Mouse (Mus musculus): Measurements from ENCODE around the gene Creld1. TPM values are rescaled to one million over a fixed set of nuclear protein-coding genes. Genes with fewer than 3 reads are reported as not detected.

Creld1 gene
- polyA plus RNA-seq, 1 experiment from 2014 or later, result 21.9 TPM

DNA sequence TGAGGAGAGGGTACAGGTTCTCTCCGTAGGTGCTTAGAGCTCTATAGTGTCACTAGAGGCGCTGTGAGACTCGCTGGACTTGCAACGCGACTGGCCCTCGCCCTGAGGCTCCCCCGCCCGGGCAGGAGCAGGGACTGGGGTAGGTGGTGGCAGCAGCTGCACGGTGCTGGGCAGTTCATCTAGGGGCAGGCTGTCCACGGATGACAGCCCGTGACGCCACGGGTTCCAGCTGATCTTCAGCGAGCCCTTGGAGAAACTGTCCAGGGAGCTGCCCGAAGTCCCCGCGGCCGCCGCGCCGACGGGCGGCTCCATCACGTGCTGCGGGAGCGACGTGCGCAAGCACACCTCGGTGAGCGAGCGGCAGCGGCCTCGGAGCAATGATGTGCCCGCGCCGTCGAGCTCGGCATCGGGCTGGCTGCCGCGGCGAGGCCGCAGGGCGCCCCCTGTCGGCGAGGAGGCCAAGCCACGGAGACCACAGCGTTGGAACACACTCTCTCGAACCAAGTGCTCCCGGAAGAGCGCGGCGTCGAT is 11.2 kb downstream of the Creld1 start:
- WGBS, result 1% methylated on average over 54 of the region's 54 CpGs
- peak; percentile 90 for ATAC-seq

DNA sequence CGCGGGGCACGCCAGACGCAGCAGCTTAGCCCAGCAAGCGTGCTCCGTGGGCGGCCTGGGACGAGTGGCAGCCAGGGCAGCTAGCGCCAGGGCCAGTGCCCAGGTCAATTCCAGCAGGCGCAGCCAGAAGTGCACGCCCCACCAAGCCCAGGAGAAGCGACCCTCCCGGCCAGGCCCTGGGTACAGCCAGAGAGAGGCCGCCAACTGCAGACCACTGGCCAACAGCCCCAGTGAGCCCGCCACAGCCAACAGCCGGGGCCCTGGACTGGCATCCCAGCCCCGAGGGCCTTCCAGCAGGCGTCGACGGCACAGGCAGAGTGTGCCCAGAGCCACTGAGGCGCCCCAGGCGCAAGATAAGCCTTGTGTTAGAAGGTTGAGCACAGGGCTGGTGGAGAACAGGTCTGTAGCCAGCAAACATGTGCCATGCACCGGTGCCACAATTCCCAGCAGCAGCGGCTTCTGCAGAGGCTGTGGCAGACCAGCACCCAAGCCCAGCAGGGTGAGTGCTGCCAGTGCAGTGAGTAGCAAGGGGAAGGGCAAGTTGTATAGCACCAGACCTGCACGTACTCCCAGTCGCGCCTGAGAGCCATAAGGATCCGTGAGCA is 12.1 kb downstream of the Creld1 start:
- WGBS, result 35% methylated on average over 28 of the region's 28 CpGs
- H3K27ac ChIP-seq, result no peak overlapping the region
- H3K4me3 ChIP-seq (replicated peaks), result peak overlapping the region; percentile 44
- H3K4me1 ChIP-seq (replicated peaks), result peaks cover 6% of the 10 kb centered on the region
- H3K27me3 ChIP-seq (replicated peaks), result peaks cover 23% of the 10 kb centered on the region
- no peaks in the 10 kb centered on the region for H3K9me3 ChIP-seq
- peak; percentile 18 for ATAC-seq
- peaks cover 3% of the 10 kb centered on the region; the same call in 1 of the 2 replicates for H3K36me3 ChIP-seq
- H3K4me2 ChIP-seq (replicated peaks), result peak overlapping the region; percentile 86
- peak overlapping the region; percentile 47; the same call in 1 of the 2 replicates for H3K9ac ChIP-seq

More for the DNA sequence above, 11.2 kb downstream of the Creld1 start:
- no peak overlapping the region for H3K27ac ChIP-seq
- peak overlapping the region; percentile 44 for H3K4me3 ChIP-seq (replicated peaks)
- peaks cover 9% of the 10 kb centered on the region; the same call in 1 of the 2 replicates for H3K36me3 ChIP-seq
- peaks cover 22% of the 10 kb centered on the region for H3K27me3 ChIP-seq (replicated peaks)
- peak overlapping the region; percentile 86 for H3K4me2 ChIP-seq (replicated peaks)
- no peaks in the 10 kb centered on the region for H3K9me3 ChIP-seq
- peaks cover 6% of the 10 kb centered on the region for H3K4me1 ChIP-seq (replicated peaks)
- H3K9ac ChIP-seq, result peak overlapping the region; percentile 47

DNA sequence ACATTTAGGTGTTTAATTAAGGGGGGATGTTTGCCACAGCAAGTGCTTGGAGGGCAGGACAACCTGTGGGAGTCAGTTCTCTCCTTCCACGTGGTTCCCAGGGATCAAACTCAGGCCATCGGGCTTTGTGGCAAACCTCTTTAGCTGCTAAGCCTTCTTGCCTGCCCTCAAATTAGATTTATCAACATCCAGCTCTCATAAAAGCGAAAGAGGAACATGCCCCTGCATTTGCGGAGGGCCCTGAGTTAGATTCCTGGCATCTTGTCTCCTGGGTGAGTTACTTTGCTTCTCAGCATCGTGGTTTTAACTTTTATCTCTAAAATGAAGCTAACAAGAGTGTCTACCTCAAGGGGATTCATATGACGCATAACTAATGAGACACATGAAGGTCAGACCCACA is 16.2 kb downstream of the Creld1 start:
- H3K4me2 ChIP-seq (replicated peaks), result no peak overlapping the region
- 77% methylated on average over 6 of the region's 6 CpGs for WGBS
- H3K27ac ChIP-seq, result no peak overlapping the region
- H3K9me3 ChIP-seq, result no peaks in the 10 kb centered on the region
- no peak overlapping the region for H3K4me3 ChIP-seq (replicated peaks)
- H3K9ac ChIP-seq, result no peak overlapping the region
- H3K36me3 ChIP-seq, result no peaks in the 10 kb centered on the region
- no peak for ATAC-seq
- peaks cover 42% of the 10 kb centered on the region for H3K27me3 ChIP-seq (replicated peaks)
- peaks cover 12% of the 10 kb centered on the region for H3K4me1 ChIP-seq (replicated peaks)

DNA sequence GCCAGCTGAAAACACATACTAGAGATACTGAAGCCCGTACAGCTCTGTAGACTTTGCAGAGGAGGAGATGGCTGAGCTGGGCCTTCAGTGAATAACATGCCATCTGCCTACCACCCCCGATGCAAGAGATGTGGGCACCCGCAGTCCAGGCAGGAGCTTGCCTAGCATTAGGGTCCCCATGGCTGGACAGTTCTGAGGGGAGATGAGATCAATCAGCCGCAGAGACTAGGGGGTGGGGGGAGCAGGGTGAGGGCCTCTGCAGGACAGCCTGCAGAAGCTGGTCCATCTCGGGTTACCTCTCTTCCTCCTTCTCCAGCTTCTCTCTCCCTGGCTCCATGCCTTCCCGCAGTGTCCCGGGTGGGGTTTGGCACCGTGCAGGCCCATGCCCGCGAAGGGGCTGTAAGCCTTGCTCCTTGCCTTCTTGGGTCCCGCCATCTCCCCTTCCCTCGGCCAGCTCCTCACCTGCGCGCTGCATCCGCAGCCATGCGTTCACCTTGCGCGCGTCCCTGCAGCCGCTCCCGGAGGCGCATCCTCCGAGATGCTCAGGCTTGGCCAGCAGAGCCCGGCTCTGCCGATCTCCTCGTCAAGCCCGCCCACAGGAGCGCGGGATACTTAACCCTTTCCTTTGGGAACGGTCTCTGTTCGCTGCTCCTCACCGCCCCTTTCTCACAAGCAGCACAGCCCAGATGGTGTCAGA is 18.4 kb downstream of the Creld1 start, which contains the start of gene Prrt3:
Gene Prrt3, minus strand, starts transcription at position 544 of the 697 bp plus-strand sequence.
- H3K4me2 ChIP-seq (replicated peaks), result peak within 1 kb of the TSS; percentile 71
- peaks cover 27% of the 10 kb centered on the region for H3K27me3 ChIP-seq (replicated peaks)
- 0 out of 2 replicates have a peak, but pooled peaks have one; percentile 39 for ATAC-seq
- H3K36me3 ChIP-seq, result no peaks in the 10 kb centered on the region
- WGBS, result 4% methylated on average over 32 of the region's 32 CpGs
- peak within 1 kb of the TSS; percentile 32; the same call in 1 of the 2 replicates for H3K9ac ChIP-seq
- H3K4me3 ChIP-seq (replicated peaks), result peak within 1 kb of the TSS; percentile 37
- no peaks in the 10 kb centered on the region for H3K9me3 ChIP-seq
- peaks cover 6% of the 10 kb centered on the region for H3K4me1 ChIP-seq (replicated peaks)
- no peak within 1 kb of the TSS for H3K27ac ChIP-seq

DNA sequence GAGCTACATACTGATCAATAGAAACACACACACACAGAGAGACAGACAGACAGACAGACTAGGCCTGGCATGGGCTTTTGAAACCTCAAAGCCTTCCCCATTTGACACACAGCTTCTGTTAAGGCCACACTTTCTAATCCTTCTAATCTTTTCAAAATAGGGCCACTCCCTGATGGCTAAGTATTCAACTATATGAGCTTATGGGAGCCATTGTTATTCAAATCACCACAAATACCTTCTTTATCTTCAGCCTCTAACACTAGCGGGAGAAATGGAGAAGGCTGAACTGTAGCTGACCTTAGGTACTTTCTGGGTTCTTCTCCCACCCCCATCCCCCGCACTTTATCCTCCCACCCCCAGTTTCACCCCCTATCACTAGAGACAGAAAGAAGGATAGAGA is 19.7 kb downstream of the Creld1 start:
- ATAC-seq, result no peak

DNA sequence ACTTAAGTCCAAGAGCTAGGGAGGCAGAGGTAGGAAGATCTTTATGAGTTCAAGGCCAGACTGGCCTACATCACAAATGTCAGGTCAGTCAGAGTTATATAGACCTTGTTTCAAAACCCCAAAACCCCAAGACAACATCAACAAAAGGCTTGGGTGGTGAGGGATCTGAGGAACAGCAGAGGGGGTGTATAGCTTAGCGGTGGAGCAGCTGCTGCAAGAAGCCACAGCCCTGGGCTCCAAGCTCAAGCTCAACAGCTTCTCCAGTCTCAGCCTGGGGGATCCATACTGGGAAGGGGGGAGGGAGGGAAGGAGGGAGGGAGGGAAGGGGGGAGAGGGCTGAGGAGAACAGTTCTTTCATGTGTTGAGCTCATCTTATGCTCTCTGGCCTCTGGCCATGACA is 22.6 kb downstream of the Creld1 start:
- ATAC-seq, result no peak
- H3K4me3 ChIP-seq (replicated peaks), result no peak overlapping the region
- H3K27me3 ChIP-seq (replicated peaks), result peaks cover 13% of the 10 kb centered on the region

More for the DNA sequence above, 19.7 kb downstream of the Creld1 start:
- peaks cover 19% of the 10 kb centered on the region for H3K27me3 ChIP-seq (replicated peaks)
- peaks cover 6% of the 10 kb centered on the region for H3K4me1 ChIP-seq (replicated peaks)
- no peaks in the 10 kb centered on the region for H3K9me3 ChIP-seq
- no peak overlapping the region for H3K4me3 ChIP-seq (replicated peaks)
- no peak overlapping the region for H3K27ac ChIP-seq
- 87% methylated on average over 2 of the region's 2 CpGs for WGBS
- no peaks in the 10 kb centered on the region for H3K36me3 ChIP-seq
- no peak overlapping the region for H3K4me2 ChIP-seq (replicated peaks)
- no peak overlapping the region for H3K9ac ChIP-seq

DNA sequence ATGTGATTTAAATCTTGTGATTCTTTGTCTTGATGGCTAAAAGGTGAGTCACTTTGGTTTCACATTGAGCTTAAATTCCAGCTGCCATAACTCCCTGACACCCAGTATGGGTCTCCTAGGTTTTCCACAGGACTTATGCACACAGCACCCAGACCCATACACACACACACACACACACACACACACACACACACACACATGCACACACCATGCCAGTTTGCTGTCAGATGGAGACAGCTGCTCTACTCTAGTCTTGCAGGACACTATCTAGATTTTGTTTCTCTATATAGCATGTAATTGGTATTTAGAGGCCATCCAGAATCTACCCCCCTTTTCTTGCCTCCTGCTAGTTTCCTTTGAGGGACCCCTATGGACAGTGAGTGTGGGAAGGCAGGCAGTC is 24.0 kb downstream of the Creld1 start:
- H3K4me2 ChIP-seq (replicated peaks), result no peak overlapping the region
- ATAC-seq, result no peak
- H3K9me3 ChIP-seq, result no peaks in the 10 kb centered on the region
- H3K9ac ChIP-seq, result no peak overlapping the region
- H3K4me3 ChIP-seq (replicated peaks), result no peak overlapping the region
- no peaks in the 10 kb centered on the region for H3K27me3 ChIP-seq (replicated peaks)
- H3K27ac ChIP-seq, result no peak overlapping the region
- no peaks in the 10 kb centered on the region for H3K4me1 ChIP-seq (replicated peaks)
- no peaks in the 10 kb centered on the region for H3K36me3 ChIP-seq

More for the DNA sequence above, 22.6 kb downstream of the Creld1 start:
- WGBS, result 88% methylated on average over 1 of the region's 1 CpGs
- H3K9ac ChIP-seq, result no peak overlapping the region
- H3K27ac ChIP-seq, result no peak overlapping the region
- H3K4me1 ChIP-seq (replicated peaks), result peaks cover 6% of the 10 kb centered on the region
- no peaks in the 10 kb centered on the region for H3K36me3 ChIP-seq
- no peak overlapping the region for H3K4me2 ChIP-seq (replicated peaks)
- no peaks in the 10 kb centered on the region for H3K9me3 ChIP-seq

DNA sequence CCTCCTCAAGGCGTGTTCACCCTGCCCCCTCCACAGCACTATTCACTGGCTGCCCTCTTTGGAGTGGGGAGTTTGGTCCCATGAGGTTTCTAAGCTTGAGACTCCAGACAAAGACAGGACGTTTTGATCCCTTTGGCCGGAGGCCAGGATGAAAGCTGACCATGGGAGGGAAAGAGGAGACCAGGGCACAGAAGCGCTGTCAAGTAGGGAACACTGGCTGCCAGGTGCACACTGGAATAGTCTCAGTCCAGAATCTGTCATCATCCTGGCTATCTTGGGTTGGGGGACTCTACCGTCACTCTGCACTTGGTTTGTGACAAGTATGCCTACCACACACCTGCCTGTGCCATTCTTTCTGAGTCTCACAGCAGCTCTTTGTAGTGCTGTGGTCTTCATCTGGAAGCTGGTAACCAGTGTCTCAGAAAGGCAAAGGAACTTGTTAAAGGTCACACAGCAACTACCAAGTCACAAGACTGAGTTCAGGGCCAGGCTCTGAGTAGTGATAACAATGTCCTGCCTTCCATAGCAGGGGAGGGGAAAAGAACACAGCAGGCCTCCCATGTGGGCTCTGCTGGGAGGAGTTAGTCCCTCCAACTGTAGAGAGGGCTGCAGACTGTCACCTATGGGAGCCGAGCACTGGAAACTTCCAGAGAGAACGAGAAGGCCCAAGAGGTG is 25.3 kb downstream of the Creld1 start:
- H3K9ac ChIP-seq, result no peak overlapping the region
- H3K9me3 ChIP-seq, result no peaks in the 10 kb centered on the region
- WGBS, result 66% methylated on average over 7 of the region's 7 CpGs
- no peaks in the 10 kb centered on the region for H3K27me3 ChIP-seq (replicated peaks)
- H3K27ac ChIP-seq, result no peak overlapping the region
- H3K4me3 ChIP-seq (replicated peaks), result no peak overlapping the region
- 0 out of 2 replicates have a peak, but pooled peaks cover 4% of the 10 kb centered on the region for H3K36me3 ChIP-seq
- no peak overlapping the region for H3K4me2 ChIP-seq (replicated peaks)
- ATAC-seq, result no peak
- H3K4me1 ChIP-seq (replicated peaks), result no peaks in the 10 kb centered on the region

DNA sequence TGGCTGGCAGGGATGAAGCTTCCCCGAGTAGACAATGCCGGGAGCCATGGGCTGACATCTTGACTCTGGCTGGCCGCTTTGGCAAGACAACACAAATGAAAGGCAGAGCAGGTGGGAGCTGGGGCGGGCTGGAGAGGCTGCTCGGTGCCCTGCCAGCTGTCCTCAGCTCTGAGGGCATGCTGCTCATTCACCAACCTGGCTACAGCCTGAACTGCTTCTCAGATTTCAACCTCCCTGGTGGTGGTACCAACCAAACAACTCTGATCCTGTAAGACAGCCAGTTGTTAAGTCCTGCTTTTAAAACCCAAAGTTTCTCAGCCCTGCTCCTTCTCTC is 25.8 kb downstream of the Creld1 start:
- WGBS, result 41% methylated on average over 5 of the region's 5 CpGs
- no peak for ATAC-seq
- no peak overlapping the region for H3K4me3 ChIP-seq (replicated peaks)

DNA sequence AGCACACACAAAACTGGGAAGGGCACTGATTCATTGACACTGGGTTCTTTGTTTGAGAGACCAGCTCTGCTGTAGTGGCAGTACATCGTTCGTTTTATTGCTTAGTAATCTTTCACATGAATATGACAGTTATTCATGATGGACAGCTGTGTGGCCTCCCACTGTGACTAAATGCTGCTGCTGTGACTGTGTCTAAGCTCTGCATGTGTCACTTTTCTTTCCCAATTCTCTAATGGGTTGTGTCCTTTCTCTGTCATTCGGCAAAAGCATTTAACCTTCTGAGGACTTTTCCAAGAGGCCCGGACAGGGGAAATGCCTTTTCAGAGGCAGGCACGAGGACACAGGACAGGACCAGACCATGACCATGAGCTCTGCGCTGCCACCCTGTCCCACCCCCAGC is 30.8 kb downstream of the Creld1 start:
- Histone ChIP-seq H3K27ac (no peak overlapping the region), H3K4me2 (replicated peaks) (no peak overlapping the region), H3K4me1 (replicated peaks) (no peaks in the 10 kb centered on the region), H3K4me3 (replicated peaks) (no peak overlapping the region), H3K9me3 (no peaks in the 10 kb centered on the region), H3K36me3 (peaks cover 49% of the 10 kb centered on the region), H3K27me3 (replicated peaks) (no peaks in the 10 kb centered on the region), H3K9ac (no peak overlapping the region)
- peak; percentile 20; the same call in 1 of the 2 replicates for ATAC-seq
- 87% methylated on average over 6 of the region's 6 CpGs for WGBS

More for the DNA sequence above, 25.8 kb downstream of the Creld1 start:
- no peaks in the 10 kb centered on the region for H3K9me3 ChIP-seq
- H3K4me1 ChIP-seq (replicated peaks), result no peaks in the 10 kb centered on the region
- H3K36me3 ChIP-seq, result 0 out of 2 replicates have a peak, but pooled peaks cover 9% of the 10 kb centered on the region
- H3K27ac ChIP-seq, result no peak overlapping the region
- H3K27me3 ChIP-seq (replicated peaks), result no peaks in the 10 kb centered on the region
- no peak overlapping the region for H3K4me2 ChIP-seq (replicated peaks)
- no peak overlapping the region for H3K9ac ChIP-seq

DNA sequence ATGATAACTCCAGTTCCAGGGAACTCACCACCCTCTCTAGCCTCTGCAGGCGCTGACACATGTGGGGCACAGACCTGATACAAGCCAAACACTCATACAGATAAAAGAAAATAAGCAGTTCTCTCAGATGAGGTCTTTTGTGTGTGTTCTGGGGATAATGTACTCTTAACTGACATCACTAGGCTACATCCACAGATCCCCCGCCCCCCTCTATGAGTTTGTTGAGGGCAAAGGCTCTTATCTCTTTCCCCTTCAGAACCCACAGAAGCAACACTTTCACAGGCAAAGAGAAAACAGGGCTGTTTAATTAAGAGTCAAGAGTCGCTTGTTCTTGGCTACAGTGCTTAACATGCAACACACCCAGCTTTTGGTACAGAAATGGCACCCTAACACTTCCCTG is 31.5 kb downstream of the Creld1 start:
- Histone ChIP-seq H3K9ac (no peak overlapping the region), H3K4me3 (replicated peaks) (no peak overlapping the region), H3K9me3 (no peaks in the 10 kb centered on the region), H3K4me2 (replicated peaks) (no peak overlapping the region), H3K27ac (no peak overlapping the region), H3K27me3 (replicated peaks) (no peaks in the 10 kb centered on the region), H3K36me3 (peaks cover 55% of the 10 kb centered on the region), H3K4me1 (replicated peaks) (no peaks in the 10 kb centered on the region)
- 96% methylated on average over 3 of the region's 3 CpGs for WGBS
- no peak for ATAC-seq

DNA sequence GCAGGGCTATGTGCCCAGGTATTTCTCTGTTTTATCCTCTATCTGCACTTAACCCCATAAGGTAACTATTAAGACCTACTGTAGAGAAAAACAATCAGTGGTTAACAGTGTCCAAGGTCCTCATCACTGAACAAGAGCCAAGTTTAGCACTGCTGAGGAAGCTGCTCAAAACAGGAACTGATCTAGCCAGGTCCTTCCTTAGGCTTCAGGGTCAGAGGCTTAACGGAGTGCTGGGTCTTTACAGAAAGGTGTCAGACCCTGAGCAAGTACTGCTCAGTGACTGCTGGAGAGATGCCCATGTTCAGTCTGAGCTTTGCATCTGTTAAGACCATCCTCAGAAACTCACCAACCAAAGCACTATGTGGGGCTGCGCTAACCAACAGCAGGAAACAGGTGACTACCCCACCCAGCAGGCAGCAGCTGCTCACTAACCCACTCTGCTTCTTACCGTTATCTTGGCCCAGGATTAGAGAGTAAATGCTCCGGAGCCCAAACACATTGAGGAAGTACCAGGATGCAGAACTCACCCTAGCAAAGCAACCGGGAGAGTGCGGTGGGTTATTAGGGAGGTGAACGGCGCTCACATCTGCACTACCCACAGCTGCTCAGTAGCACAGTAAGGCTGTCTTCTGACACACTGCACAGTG is 34.5 kb downstream of the Creld1 start:
- Histone ChIP-seq H3K4me2 (replicated peaks) (no peak overlapping the region), H3K9me3 (no peaks in the 10 kb centered on the region), H3K27me3 (replicated peaks) (no peaks in the 10 kb centered on the region), H3K27ac (no peak overlapping the region), H3K4me3 (replicated peaks) (no peak overlapping the region), H3K36me3 (peaks cover 65% of the 10 kb centered on the region), H3K4me1 (replicated peaks) (no peaks in the 10 kb centered on the region), H3K9ac (no peak overlapping the region)
- ATAC-seq, result no peak
- 91% methylated on average over 8 of the region's 8 CpGs for WGBS
